Mouse (Mus musculus) adrenal gland, postnatal 14 days (tissue): ENCODE data around the gene Gm4756. TPM values are rescaled to one million over a fixed set of nuclear protein-coding genes. Genes with fewer than 3 reads are reported as not detected.
"Not testable (repeated sequence)": the region's sequence is repeated elsewhere in the genome, so short reads cannot be mapped to it uniquely, and the experiment has no call there.

Experiments
- DNase-seq: peaks from one replicate; pipeline ENCODE4 v3.0.0; 2021; ENCODE audit warnings: mixed read lengths
- total RNA-seq: library from RNA; stranded (reverse); gene quantifications from 2 replicates; pipeline ENCODE4 v1.2.3, GENCODE M21; 2021

Gene Gm4756
- total RNA-seq, 1 experiment from 2014 or later: not detected

GRCm38 (mm10) chr12:72654698-72655097, 5.2 kb upstream of the Gm4756 start:
- peak; percentile 80 for DNase-seq

- no peak for DNase-seq
These were observed 540 bp downstream of the Gm4756 start for GRCm38 (mm10) chr12:72648921-72649320.

GRCm38 (mm10) chr12:72638025-72638424, 11.4 kb downstream of the Gm4756 start:
- DNase-seq: no peak

GRCm38 (mm10) chr12:72628751-72629150, 20.7 kb downstream of the Gm4756 start:
- DNase-seq: no peak

GRCm38 (mm10) chr12:72622853-72623496, 26.5 kb downstream of the Gm4756 start:
- no peak for DNase-seq

GRCm38 (mm10) chr12:72621441-72621840, 28.0 kb downstream of the Gm4756 start:
- DNase-seq: no peak

- no peak for DNase-seq
These were observed 28.6 kb downstream of the Gm4756 start for GRCm38 (mm10) chr12:72620856-72621255.

DNA sequence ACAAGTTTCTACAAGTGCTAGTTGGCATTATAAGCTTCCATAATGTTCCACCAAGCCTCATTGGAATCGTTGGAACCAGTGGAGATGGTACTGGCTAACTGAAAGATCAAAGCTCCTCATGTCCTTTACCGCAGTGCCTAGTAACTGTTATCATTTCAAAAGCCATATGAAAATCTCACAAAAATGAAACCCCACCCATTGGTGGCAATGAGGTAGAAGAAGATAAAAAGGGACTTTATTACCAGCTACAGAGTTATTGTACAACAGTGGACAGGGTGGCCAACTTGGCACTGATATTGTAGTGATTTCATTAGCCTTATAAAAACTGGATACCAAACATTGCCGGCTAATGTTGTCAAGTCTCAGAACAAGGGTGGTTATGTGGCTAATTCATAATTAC, 37.4 kb downstream of the Gm4756 start:
- no peak for DNase-seq

DNA sequence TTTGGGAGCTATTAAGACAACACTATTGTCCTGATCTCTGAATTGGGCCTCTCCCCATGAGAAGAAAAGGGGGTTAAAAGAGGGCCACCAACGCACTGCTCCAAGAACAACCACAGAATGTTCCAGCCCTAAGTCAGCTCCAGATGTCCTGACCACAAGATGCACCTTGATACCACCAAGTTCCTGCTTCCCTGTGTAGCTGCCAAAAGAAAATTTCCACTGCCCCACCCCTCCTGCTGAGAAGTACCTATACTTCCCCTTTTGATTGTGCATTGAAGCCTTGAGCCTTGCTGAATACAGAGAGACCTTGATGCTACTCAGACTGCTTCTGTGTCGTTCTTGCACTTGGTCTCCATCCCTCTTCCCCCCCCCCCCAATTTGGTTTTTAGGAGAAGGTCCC, 50.7 kb downstream of the Gm4756 start:
- DNase-seq: not testable (repeated sequence)

DNA sequence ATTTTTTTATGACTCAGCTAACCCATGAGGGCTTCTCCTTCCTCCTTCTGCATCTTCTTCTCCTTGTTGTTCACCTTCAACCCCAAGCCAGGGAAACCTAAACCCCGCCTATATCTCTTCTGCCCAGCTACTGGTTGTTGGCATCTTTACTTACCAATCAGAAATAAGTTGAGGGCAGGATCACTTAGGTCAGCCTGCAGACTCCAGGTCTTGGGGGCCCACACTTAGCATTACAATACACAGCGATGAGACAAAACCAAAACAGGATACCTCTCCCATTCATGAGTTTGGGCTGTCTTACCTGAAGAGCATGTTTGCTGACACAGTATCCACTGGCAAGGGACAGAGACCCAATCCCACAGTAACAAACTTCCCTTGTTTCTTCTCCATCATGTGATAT, 55.5 kb downstream of the Gm4756 start:
- no peak for DNase-seq

DNA sequence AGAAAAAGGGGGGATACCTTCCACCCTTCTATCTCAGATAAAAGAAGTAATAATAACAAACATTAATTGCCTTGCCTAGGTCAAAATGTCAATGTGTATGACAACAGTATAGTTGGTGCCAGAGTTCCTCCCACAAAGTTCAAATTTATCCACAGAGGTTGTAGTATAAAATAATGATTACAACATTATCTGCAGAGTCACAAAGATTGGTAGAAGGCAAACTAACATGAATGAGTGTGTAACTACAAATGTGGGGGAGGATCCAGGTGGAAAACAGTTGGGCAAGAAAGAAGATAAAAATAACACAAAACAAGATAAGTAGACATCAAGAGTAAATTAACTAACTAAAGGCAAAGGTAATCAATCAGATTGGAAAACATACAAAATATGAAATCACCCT, 56.5 kb downstream of the Gm4756 start:
- DNase-seq: no peak

DNA sequence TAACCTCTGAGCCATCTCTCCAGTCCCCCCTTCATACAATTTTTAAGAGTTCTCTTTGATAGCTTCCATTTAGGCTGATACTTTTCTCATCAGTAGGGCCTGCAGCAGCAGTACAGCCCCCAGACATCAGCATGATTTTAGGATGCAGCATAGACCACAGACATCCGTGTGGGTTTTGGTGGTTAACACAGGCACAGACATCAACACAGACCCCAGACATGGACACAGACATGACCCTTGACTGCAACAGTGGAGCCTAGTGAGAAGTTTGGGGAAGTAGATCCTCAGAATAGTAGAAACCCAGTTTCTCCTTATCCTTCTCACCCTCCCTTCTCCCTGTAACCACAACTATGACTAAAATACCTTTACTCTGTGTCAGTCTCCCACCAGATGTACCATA, 64.1 kb downstream of the Gm4756 start:
- no peak for DNase-seq

- DNase-seq: no peak
These were observed 66.4 kb downstream of the Gm4756 start for GRCm38 (mm10) chr12:72583099-72583498.

- DNase-seq: no peak
These were observed 67.4 kb downstream of the Gm4756 start for GRCm38 (mm10) chr12:72582021-72582420.

DNA sequence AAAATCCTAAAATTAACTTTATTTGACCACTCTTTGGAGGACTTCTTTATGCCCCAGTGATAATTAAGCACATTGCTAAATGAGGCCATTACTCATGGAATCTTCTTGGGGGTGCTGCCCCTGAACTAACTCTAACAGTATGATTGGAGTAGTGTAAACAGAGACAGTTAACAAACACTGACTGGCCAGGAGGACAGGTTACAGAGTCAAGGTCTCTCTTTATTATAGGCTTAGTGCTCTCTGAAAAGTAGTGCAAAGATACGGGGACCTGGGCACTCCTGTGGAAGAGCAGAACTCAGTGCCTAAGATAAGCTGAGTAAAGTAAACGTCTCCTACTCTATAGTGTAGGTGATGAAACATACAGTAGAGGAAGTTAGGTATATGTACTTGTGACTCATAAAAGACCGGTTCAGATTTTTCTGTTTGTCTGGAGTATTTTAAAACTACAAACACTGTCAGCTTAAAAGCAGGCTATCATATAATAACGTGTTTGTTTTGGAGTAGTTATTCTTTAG, 85.1 kb downstream of the Gm4756 start:
- DNase-seq: no peak

- no peak for DNase-seq
These were observed 95.1 kb downstream of the Gm4756 start for GRCm38 (mm10) chr12:72554347-72554746.

DNA sequence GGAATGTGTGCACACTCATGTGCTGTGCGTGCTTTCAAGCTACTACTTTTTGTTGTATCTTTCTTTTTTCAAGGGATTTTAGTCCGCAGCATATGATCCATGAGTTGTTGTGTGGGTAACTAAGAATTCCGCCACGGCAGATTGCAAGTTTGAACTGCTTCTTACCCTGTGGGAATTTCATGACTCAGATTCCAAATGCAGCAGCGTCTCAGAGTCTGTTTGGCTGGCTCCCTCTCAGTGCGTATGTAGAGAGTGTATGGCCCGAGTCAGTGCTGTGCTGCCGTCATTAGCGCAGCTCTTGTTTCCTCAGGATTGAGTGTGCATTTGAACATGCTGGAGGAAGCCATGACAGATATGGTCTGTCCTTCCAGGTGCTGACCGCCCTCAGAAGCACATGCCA, 110.9 kb downstream of the Gm4756 start:
- DNase-seq: no peak

DNA sequence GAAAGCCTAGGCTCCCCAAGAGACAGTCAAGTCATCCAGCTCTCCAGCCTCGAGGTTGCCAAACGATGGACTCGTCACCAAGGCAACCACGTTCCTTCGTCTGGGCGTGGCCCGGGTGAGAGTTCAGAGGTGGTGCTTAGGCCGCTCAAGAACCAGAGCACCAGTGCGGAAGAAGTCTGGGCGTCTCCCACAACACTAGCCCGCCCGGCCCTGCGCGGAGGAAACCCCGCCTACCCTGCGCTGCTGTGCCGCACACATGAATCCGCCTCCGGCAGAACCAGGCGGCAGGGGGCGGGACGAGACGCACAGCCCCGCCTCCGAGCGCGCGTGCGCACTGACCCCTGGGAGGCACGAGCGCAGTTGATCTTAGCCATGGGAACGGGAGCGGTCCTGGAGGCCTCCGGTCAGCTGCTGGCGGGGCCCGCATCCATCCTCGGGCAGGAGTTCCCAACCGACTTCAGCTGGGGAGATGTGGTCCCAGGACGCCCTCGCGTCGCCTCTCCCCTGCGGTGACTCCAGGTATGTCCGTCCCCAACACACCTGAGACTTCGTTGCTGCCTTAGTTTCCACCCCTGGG, 113.4 kb downstream of the Gm4756 start, which contains the start of gene Pcnx4:
Gene Pcnx4 (plus strand): TSS at position 363 of the 577 bp plus-strand sequence.
- peak; percentile 99 for DNase-seq

DNA sequence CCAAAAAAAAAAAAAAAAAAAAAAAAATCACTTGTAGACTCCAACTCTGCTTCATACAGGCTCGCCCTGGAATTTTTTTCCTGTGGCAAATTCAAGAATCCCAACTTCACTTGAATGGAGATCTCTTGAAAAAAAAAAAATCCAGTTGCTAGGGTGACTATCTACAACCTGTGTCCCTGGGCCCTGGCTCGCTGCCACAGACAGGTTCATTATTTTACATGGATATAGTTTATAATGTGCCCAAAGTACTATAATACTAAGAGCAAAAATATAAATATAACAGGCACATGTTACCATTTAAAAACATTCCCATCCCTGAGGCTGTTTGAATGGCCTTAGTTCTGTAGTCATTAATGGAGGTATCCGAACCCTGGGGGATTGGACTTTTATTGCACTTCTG, 113.9 kb downstream of the Gm4756 start:
- no peak for DNase-seq

- no peak for DNase-seq
These were observed 115.5 kb downstream of the Gm4756 start for GRCm38 (mm10) chr12:72533986-72534385.

GRCm38 (mm10) chr12:72532303-72532702, 117.2 kb downstream of the Gm4756 start:
- no peak for DNase-seq
